Mouse (Mus musculus) forebrain, embryonic 12.5 days (tissue): ENCODE data around the gene Ccdc124. TPM values are rescaled to one million over a fixed set of nuclear protein-coding genes. Genes with fewer than 3 reads are reported as not detected.

Experiments
- ATAC-seq: fragments of 200-750 bp; cut with Nextera tagmentation; 2 replicates; pipeline ENCODE4 v1.8.0; 2017; ENCODE audit warnings: moderate TSS enrichment; ENCODE audit not compliant: low FRiP score
- H3K27ac ChIP-seq: fragments of 300-500 bp; sonication (generic); 2 replicates; pipeline ENCODE4 v1.5.1; 2016; ENCODE audit warnings: mild to moderate bottlenecking
- H3K27me3 ChIP-seq: fragments of 300-500 bp; sonication (generic); 2 replicates; pipeline ENCODE4 v1.6.1; 2016; ENCODE audit warnings: mild to moderate bottlenecking
- H3K36me3 ChIP-seq: fragments of 300-500 bp; sonication (generic); replicated peaks from 2 replicates; pipeline ENCODE4 v1.6.1; 2016; ENCODE audit warnings: mild to moderate bottlenecking
- H3K4me1 ChIP-seq: fragments of 300-500 bp; sonication (generic); 2 replicates; pipeline ENCODE4 v1.6.1; 2016
- H3K4me2 ChIP-seq: fragments of 300-500 bp; sonication (generic); 2 replicates; pipeline ENCODE4 v1.6.1; 2016; ENCODE audit warnings: mild to moderate bottlenecking, moderate library complexity
- H3K4me3 ChIP-seq: fragments of 300-500 bp; sonication (generic); replicated peaks from 2 replicates; pipeline ENCODE4 v1.5.1; 2016; ENCODE audit warnings: mild to moderate bottlenecking
- H3K9ac ChIP-seq: fragments of 300-500 bp; sonication (generic); 2 replicates; pipeline ENCODE4 v1.6.1; 2016; ENCODE audit warnings: mild to moderate bottlenecking
- H3K9me3 ChIP-seq: fragments of 300-500 bp; sonication (generic); 2 replicates; pipeline ENCODE4 v1.6.1; 2016
- WGBS: fragments of 180-500 bp; shearing (Covaris S2); methylation state at CpG from one replicate; pipeline ENCODE4 v1.1.7; 2016; 5-methylcytosine and 5-hydroxymethylcytosine counted together
- polyA plus RNA-seq: library from polyadenylated mRNA; unstranded; fragments of >200 nt; fragmentation: Nextera tagmentation; extraction: Ambion mirVana; gene quantifications from 2 replicates; pipeline ENCODE4 v1.2.1, GENCODE M21; 2016

Ccdc124 gene
- polyA plus RNA-seq, 1 experiment from 2014 or later, result 159 TPM

GRCm38 (mm10) chr8:70893656-70894384 lies 20.1 kb upstream of the Ccdc124 start:
- Histone ChIP-seq H3K27me3 (peaks cover 60% of the 10 kb centered on the region), H3K4me1 (peaks cover 28% of the 10 kb centered on the region), H3K9me3 (no peaks in the 10 kb centered on the region), H3K4me2 (no peak overlapping the region), H3K27ac (no peak overlapping the region), H3K9ac (no peak overlapping the region), H3K36me3 (peaks cover 32% of the 10 kb centered on the region), H3K4me3 (no peak overlapping the region)
- 29% methylated on average over 12 of the region's 12 CpGs for WGBS
- ATAC-seq, result peak; percentile 25

- Histone ChIP-seq H3K27me3 (peaks cover 62% of the 10 kb centered on the region), H3K36me3 (peaks cover 32% of the 10 kb centered on the region), H3K27ac (no peak overlapping the region), H3K4me1 (peaks cover 23% of the 10 kb centered on the region), H3K9me3 (no peaks in the 10 kb centered on the region), H3K4me3 (peak overlapping the region; percentile 31), H3K4me2 (peak overlapping the region; percentile 43; the same call in 1 of the 2 replicates), H3K9ac (peak overlapping the region; percentile 42; the same call in 1 of the 2 replicates)
- ATAC-seq, result no peak
- 23% methylated on average over 20 of the region's 20 CpGs for WGBS
Measured at GRCm38 (mm10) chr8:70892896-70893655, 19.3 kb upstream of the Ccdc124 start.

GRCm38 (mm10) chr8:70892022-70892895 lies 18.5 kb upstream of the Ccdc124 start, which contains the start of gene Slc5a5:
TSS of gene Slc5a5 (minus strand) at chr8:70892757.
- H3K27ac ChIP-seq, result no peak within 1 kb of the TSS
- peak within 1 kb of the TSS; percentile 43 for H3K4me2 ChIP-seq
- peak within 1 kb of the TSS; percentile 31 for H3K4me3 ChIP-seq
- WGBS, result 3% methylated on average over 80 of the region's 80 CpGs
- no peaks in the 10 kb centered on the region for H3K9me3 ChIP-seq
- ATAC-seq, result no peak
- H3K4me1 ChIP-seq, result peaks cover 28% of the 10 kb centered on the region
- peaks cover 32% of the 10 kb centered on the region for H3K36me3 ChIP-seq
- H3K9ac ChIP-seq, result peak within 1 kb of the TSS; percentile 42
- peaks cover 62% of the 10 kb centered on the region for H3K27me3 ChIP-seq

GRCm38 (mm10) chr8:70891356-70891755 lies 17.6 kb upstream of the Ccdc124 start:
- peaks cover 32% of the 10 kb centered on the region for H3K36me3 ChIP-seq
- no peak overlapping the region for H3K27ac ChIP-seq
- no peak for ATAC-seq
- no peak overlapping the region for H3K4me2 ChIP-seq
- peaks cover 66% of the 10 kb centered on the region for H3K27me3 ChIP-seq
- peaks cover 26% of the 10 kb centered on the region for H3K4me1 ChIP-seq
- no peak overlapping the region for H3K9ac ChIP-seq
- H3K4me3 ChIP-seq, result no peak overlapping the region
- H3K9me3 ChIP-seq, result no peaks in the 10 kb centered on the region
- 3% methylated on average over 21 of the region's 21 CpGs for whole genome bisulfite sequencing

GRCm38 (mm10) chr8:70890656-70891055 lies 16.9 kb upstream of the Ccdc124 start:
- H3K4me1 ChIP-seq, result peaks cover 19% of the 10 kb centered on the region
- H3K27me3 ChIP-seq, result peaks cover 73% of the 10 kb centered on the region
- no peak overlapping the region for H3K27ac ChIP-seq
- 94% methylated on average over 5 of the region's 5 CpGs for WGBS
- no peak overlapping the region for H3K4me3 ChIP-seq
- no peak for ATAC-seq
- H3K9ac ChIP-seq, result no peak overlapping the region
- H3K4me2 ChIP-seq, result no peak overlapping the region
- H3K9me3 ChIP-seq, result no peaks in the 10 kb centered on the region
- H3K36me3 ChIP-seq, result peaks cover 30% of the 10 kb centered on the region

- Histone ChIP-seq H3K36me3 (0 out of 2 replicates have a peak, but pooled peaks cover under 1% of the 10 kb centered on the region), H3K4me1 (peaks cover 15% of the 10 kb centered on the region), H3K27ac (no peak overlapping the region), H3K9me3 (no peaks in the 10 kb centered on the region), H3K4me3 (peak overlapping the region; percentile 6; the same call in 1 of the 2 replicates), H3K27me3 (peaks cover 56% of the 10 kb centered on the region), H3K4me2 (peak overlapping the region; percentile 19), H3K9ac (no peak overlapping the region)
- peak; percentile 37; the same call in 1 of the 2 replicates for ATAC-seq
- WGBS, result 9% methylated on average over 17 of the region's 18 CpGs
Measured at GRCm38 (mm10) chr8:70887669-70888068, 13.9 kb upstream of the Ccdc124 start.

- 0 out of 2 replicates have a peak, but pooled peaks cover 5% of the 10 kb centered on the region for H3K4me1 ChIP-seq
- no peak overlapping the region for H3K9ac ChIP-seq
- H3K27me3 ChIP-seq, result peaks cover 36% of the 10 kb centered on the region
- no peak overlapping the region for H3K4me2 ChIP-seq
- WGBS, result 20% methylated on average over 12 of the region's 12 CpGs
- H3K27ac ChIP-seq, result no peak overlapping the region
- no peaks in the 10 kb centered on the region for H3K36me3 ChIP-seq
- H3K9me3 ChIP-seq, result no peaks in the 10 kb centered on the region
- no peak for ATAC-seq
- no peak overlapping the region for H3K4me3 ChIP-seq
Measured at GRCm38 (mm10) chr8:70885612-70886011, 11.9 kb upstream of the Ccdc124 start.

- H3K9me3 ChIP-seq, result no peaks in the 10 kb centered on the region
- no peak overlapping the region for H3K9ac ChIP-seq
- no peak overlapping the region for H3K4me3 ChIP-seq
- 92% methylated on average over 10 of the region's 10 CpGs for WGBS
- H3K4me2 ChIP-seq, result no peak overlapping the region
- no peak overlapping the region for H3K27ac ChIP-seq
- peaks cover 14% of the 10 kb centered on the region for H3K4me1 ChIP-seq
- no peak for ATAC-seq
- peaks cover 26% of the 10 kb centered on the region for H3K27me3 ChIP-seq
- H3K36me3 ChIP-seq, result no peaks in the 10 kb centered on the region
Measured at GRCm38 (mm10) chr8:70884683-70885082, 10.9 kb upstream of the Ccdc124 start.

GRCm38 (mm10) chr8:70884186-70884585 lies 10.5 kb upstream of the Ccdc124 start:
- no peak overlapping the region for H3K9ac ChIP-seq
- peaks cover 14% of the 10 kb centered on the region for H3K4me1 ChIP-seq
- WGBS, result 85% methylated on average over 4 of the region's 4 CpGs
- H3K27ac ChIP-seq, result no peak overlapping the region
- no peak for ATAC-seq
- H3K4me3 ChIP-seq, result no peak overlapping the region
- no peaks in the 10 kb centered on the region for H3K36me3 ChIP-seq
- no peaks in the 10 kb centered on the region for H3K9me3 ChIP-seq
- no peak overlapping the region for H3K4me2 ChIP-seq
- H3K27me3 ChIP-seq, result peaks cover 21% of the 10 kb centered on the region

- Histone ChIP-seq H3K9me3 (no peaks in the 10 kb centered on the region), H3K4me1 (peaks cover 8% of the 10 kb centered on the region), H3K9ac (0 out of 2 replicates have a peak overlapping the region, but pooled peaks have one; percentile 2), H3K27ac (no peak overlapping the region), H3K4me3 (no peak overlapping the region), H3K4me2 (no peak overlapping the region), H3K36me3 (no peaks in the 10 kb centered on the region), H3K27me3 (peaks cover 3% of the 10 kb centered on the region; the same call in 1 of the 2 replicates)
- ATAC-seq, result no peak
- 34% methylated on average over 11 of the region's 11 CpGs for WGBS
Measured at GRCm38 (mm10) chr8:70880546-70880945, 6.8 kb upstream of the Ccdc124 start.

- H3K4me3 ChIP-seq, result no peak overlapping the region
- ATAC-seq, result no peak
- H3K4me2 ChIP-seq, result no peak overlapping the region
- H3K36me3 ChIP-seq, result no peaks in the 10 kb centered on the region
- H3K27ac ChIP-seq, result no peak overlapping the region
- H3K27me3 ChIP-seq, result no peaks in the 10 kb centered on the region
- 0 out of 2 replicates have a peak overlapping the region, but pooled peaks have one; percentile 2 for H3K9ac ChIP-seq
- H3K9me3 ChIP-seq, result no peaks in the 10 kb centered on the region
- H3K4me1 ChIP-seq, result peaks cover 8% of the 10 kb centered on the region
- 10% methylated on average over 4 of the region's 4 CpGs for WGBS
Measured at GRCm38 (mm10) chr8:70880126-70880525, 6.4 kb upstream of the Ccdc124 start.

GRCm38 (mm10) chr8:70879500-70879899 lies 5.8 kb upstream of the Ccdc124 start:
- no peaks in the 10 kb centered on the region for H3K27me3 ChIP-seq
- WGBS, result 50% methylated on average over 4 of the region's 4 CpGs

More at GRCm38 (mm10) chr8:70879500-70879899, 5.8 kb upstream of the Ccdc124 start:
- no peaks in the 10 kb centered on the region for H3K9me3 ChIP-seq
- no peak overlapping the region for H3K4me3 ChIP-seq
- H3K4me1 ChIP-seq, result peaks cover 8% of the 10 kb centered on the region
- no peak for ATAC-seq
- no peak overlapping the region for H3K9ac ChIP-seq
- H3K27ac ChIP-seq, result no peak overlapping the region
- no peak overlapping the region for H3K4me2 ChIP-seq
- no peaks in the 10 kb centered on the region for H3K36me3 ChIP-seq
